Mouse (Mus musculus): ENCODE results near the gene Efcab1. TPM values are rescaled to one million over a fixed set of nuclear protein-coding genes. Genes with fewer than 3 reads are reported as not detected.
"Not testable (repeated sequence)": the region's sequence is repeated elsewhere in the genome, so short reads cannot be mapped to it uniquely, and the experiment has no call there.

Efcab1 gene
- polyA plus RNA-seq, 1 experiment from 2014 or later, result 17.8 TPM

GRCm38 (mm10) chr16:14936478-14937166 is 30.2 kb downstream of the Efcab1 start:
- H3K9ac ChIP-seq; H3K4me2 ChIP-seq (replicated peaks); H3K36me3 ChIP-seq (replicated peaks; ENCODE audit: control insufficient read depth, insufficient read depth); H3K9me3 ChIP-seq (ENCODE audit: control insufficient read depth, low read length); ATAC-seq (ENCODE audit: low FRiP score); H3K4me1 ChIP-seq (replicated peaks; ENCODE audit: control insufficient read depth, insufficient read depth, low read length); H3K27ac ChIP-seq; H3K27me3 ChIP-seq (ENCODE audit: control insufficient read depth, insufficient read depth, low read length); H3K4me3 ChIP-seq (replicated peaks; ENCODE audit: low read length): not testable (repeated sequence)
- 65% methylated on average over 7 of the region's 7 CpGs for WGBS
- peak; percentile 31 for DNase-seq (ENCODE audit: low spot score)

- Histone ChIP-seq H3K4me1 (replicated peaks; ENCODE audit: control insufficient read depth, insufficient read depth, low read length) (no peaks in the 10 kb centered on the region), H3K36me3 (replicated peaks; ENCODE audit: control insufficient read depth, insufficient read depth) (no peaks in the 10 kb centered on the region), H3K9me3 (ENCODE audit: control insufficient read depth, low read length) (no peaks in the 10 kb centered on the region), H3K27me3 (ENCODE audit: control insufficient read depth, insufficient read depth, low read length) (no peaks in the 10 kb centered on the region), H3K9ac (no peak overlapping the region), H3K27ac (no peak overlapping the region), H3K4me2 (replicated peaks) (no peak overlapping the region), H3K4me3 (replicated peaks; ENCODE audit: low read length) (no peak overlapping the region)
- WGBS, result 82% methylated on average over 1 of the region's 1 CpGs
- DNase-seq (ENCODE audit: low spot score) (no peak), ATAC-seq (ENCODE audit: low FRiP score) (no peak)
Measured at GRCm38 (mm10) chr16:14939552-14939951, 33.1 kb downstream of the Efcab1 start.

GRCm38 (mm10) chr16:14939994-14940715 is 33.7 kb downstream of the Efcab1 start:
- Histone ChIP-seq H3K9ac (no peak overlapping the region), H3K4me2 (replicated peaks) (no peak overlapping the region), H3K27ac (no peak overlapping the region), H3K36me3 (replicated peaks; ENCODE audit: control insufficient read depth, insufficient read depth) (no peaks in the 10 kb centered on the region), H3K27me3 (ENCODE audit: control insufficient read depth, insufficient read depth, low read length) (no peaks in the 10 kb centered on the region), H3K9me3 (ENCODE audit: control insufficient read depth, low read length) (no peaks in the 10 kb centered on the region), H3K4me3 (replicated peaks; ENCODE audit: low read length) (no peak overlapping the region), H3K4me1 (replicated peaks; ENCODE audit: control insufficient read depth, insufficient read depth, low read length) (no peaks in the 10 kb centered on the region)
- no peak for ATAC-seq (ENCODE audit: low FRiP score)
- no peak for DNase-seq (ENCODE audit: low spot score)
- 74% methylated on average over 1 of the region's 1 CpGs for WGBS

GRCm38 (mm10) chr16:14940898-14941297 is 34.5 kb downstream of the Efcab1 start:
- 71% methylated on average over 3 of the region's 3 CpGs for WGBS

GRCm38 (mm10) chr16:14943530-14943929 is 37.1 kb downstream of the Efcab1 start:
- H3K4me2 ChIP-seq (replicated peaks), result no peak overlapping the region
- ATAC-seq (ENCODE audit: low FRiP score) (no peak), DNase-seq (ENCODE audit: low spot score) (no peak)
- no peak overlapping the region for H3K4me3 ChIP-seq (replicated peaks; ENCODE audit: low read length)
- WGBS, result 79% methylated on average over 2 of the region's 2 CpGs
- no peak overlapping the region for H3K9ac ChIP-seq
- no peaks in the 10 kb centered on the region for H3K27me3 ChIP-seq (ENCODE audit: control insufficient read depth, insufficient read depth, low read length)
- H3K27ac ChIP-seq, result no peak overlapping the region
- H3K4me1 ChIP-seq (replicated peaks; ENCODE audit: control insufficient read depth, insufficient read depth, low read length), result no peaks in the 10 kb centered on the region
- no peaks in the 10 kb centered on the region for H3K36me3 ChIP-seq (replicated peaks; ENCODE audit: control insufficient read depth, insufficient read depth)
- H3K9me3 ChIP-seq (ENCODE audit: control insufficient read depth, low read length), result no peaks in the 10 kb centered on the region

More at GRCm38 (mm10) chr16:14940898-14941297, 34.5 kb downstream of the Efcab1 start:
- Histone ChIP-seq H3K9me3 (ENCODE audit: control insufficient read depth, low read length) (no peaks in the 10 kb centered on the region), H3K27me3 (ENCODE audit: control insufficient read depth, insufficient read depth, low read length) (no peaks in the 10 kb centered on the region), H3K9ac (no peak overlapping the region), H3K36me3 (replicated peaks; ENCODE audit: control insufficient read depth, insufficient read depth) (no peaks in the 10 kb centered on the region), H3K4me3 (replicated peaks; ENCODE audit: low read length) (no peak overlapping the region), H3K4me2 (replicated peaks) (no peak overlapping the region), H3K27ac (no peak overlapping the region), H3K4me1 (replicated peaks; ENCODE audit: control insufficient read depth, insufficient read depth, low read length) (no peaks in the 10 kb centered on the region)
- DNase-seq (ENCODE audit: low spot score), result peak; percentile 35
- peak; percentile 24; the same call in 1 of the 2 replicates for ATAC-seq (ENCODE audit: low FRiP score)

GRCm38 (mm10) chr16:14947561-14947960 is 41.2 kb downstream of the Efcab1 start:
- not testable (repeated sequence) for H3K27me3 ChIP-seq (ENCODE audit: control insufficient read depth, insufficient read depth, low read length); H3K9me3 ChIP-seq (ENCODE audit: control insufficient read depth, low read length); H3K9ac ChIP-seq; ATAC-seq (ENCODE audit: low FRiP score); H3K27ac ChIP-seq; H3K36me3 ChIP-seq (replicated peaks; ENCODE audit: control insufficient read depth, insufficient read depth); DNase-seq (ENCODE audit: low spot score); H3K4me3 ChIP-seq (replicated peaks; ENCODE audit: low read length); H3K4me1 ChIP-seq (replicated peaks; ENCODE audit: control insufficient read depth, insufficient read depth, low read length); H3K4me2 ChIP-seq (replicated peaks)
- 96% methylated on average over 2 of the region's 2 CpGs for WGBS

GRCm38 (mm10) chr16:14951894-14952293 is 45.5 kb downstream of the Efcab1 start:
- DNase-seq (ENCODE audit: low spot score) (no peak), ATAC-seq (ENCODE audit: low FRiP score) (no peak)
- WGBS, result 90% methylated on average over 2 of the region's 2 CpGs
- H3K4me3 ChIP-seq (replicated peaks; ENCODE audit: low read length), result no peak overlapping the region
- H3K4me1 ChIP-seq (replicated peaks; ENCODE audit: control insufficient read depth, insufficient read depth, low read length), result no peaks in the 10 kb centered on the region
- H3K27me3 ChIP-seq (ENCODE audit: control insufficient read depth, insufficient read depth, low read length), result no peaks in the 10 kb centered on the region
- no peak overlapping the region for H3K27ac ChIP-seq
- H3K9me3 ChIP-seq (ENCODE audit: control insufficient read depth, low read length), result no peaks in the 10 kb centered on the region
- H3K4me2 ChIP-seq (replicated peaks), result no peak overlapping the region
- no peaks in the 10 kb centered on the region for H3K36me3 ChIP-seq (replicated peaks; ENCODE audit: control insufficient read depth, insufficient read depth)
- H3K9ac ChIP-seq, result no peak overlapping the region

GRCm38 (mm10) chr16:14959743-14960142 is 53.3 kb downstream of the Efcab1 start:
- Histone ChIP-seq H3K9me3 (ENCODE audit: control insufficient read depth, low read length) (no peaks in the 10 kb centered on the region), H3K4me2 (replicated peaks) (no peak overlapping the region), H3K4me1 (replicated peaks; ENCODE audit: control insufficient read depth, insufficient read depth, low read length) (no peaks in the 10 kb centered on the region), H3K9ac (no peak overlapping the region), H3K36me3 (replicated peaks; ENCODE audit: control insufficient read depth, insufficient read depth) (no peaks in the 10 kb centered on the region), H3K27ac (no peak overlapping the region), H3K4me3 (replicated peaks; ENCODE audit: low read length) (no peak overlapping the region), H3K27me3 (ENCODE audit: control insufficient read depth, insufficient read depth, low read length) (no peaks in the 10 kb centered on the region)
- DNase-seq (ENCODE audit: low spot score), result no peak
- WGBS, result 95% methylated on average over 8 of the region's 8 CpGs
- ATAC-seq (ENCODE audit: low FRiP score), result no peak

- no peak overlapping the region for H3K4me3 ChIP-seq (replicated peaks; ENCODE audit: low read length)
- H3K9me3 ChIP-seq (ENCODE audit: control insufficient read depth, low read length), result no peaks in the 10 kb centered on the region
- no peaks in the 10 kb centered on the region for H3K27me3 ChIP-seq (ENCODE audit: control insufficient read depth, insufficient read depth, low read length)
- DNase-seq (ENCODE audit: low spot score) (no peak), ATAC-seq (ENCODE audit: low FRiP score) (no peak)
- H3K4me1 ChIP-seq (replicated peaks; ENCODE audit: control insufficient read depth, insufficient read depth, low read length), result no peaks in the 10 kb centered on the region
- no peaks in the 10 kb centered on the region for H3K36me3 ChIP-seq (replicated peaks; ENCODE audit: control insufficient read depth, insufficient read depth)
- no peak overlapping the region for H3K4me2 ChIP-seq (replicated peaks)
- H3K27ac ChIP-seq, result no peak overlapping the region
- no peak overlapping the region for H3K9ac ChIP-seq
- WGBS, result 98% methylated on average over 1 of the region's 1 CpGs
Measured at GRCm38 (mm10) chr16:14973696-14974095, 67.3 kb downstream of the Efcab1 start.
